Mouse (Mus musculus) CH12.LX (cell line): Measurements from ENCODE around the gene Tmem255a. TPM values are rescaled to one million over a fixed set of nuclear protein-coding genes. Genes with fewer than 3 reads are reported as not detected.
"Not testable (repeated sequence)": the region's sequence is repeated elsewhere in the genome, so short reads cannot be mapped to it uniquely, and the experiment has no call there.

ENCODE experiments used
- DNase-seq: peaks from one replicate; pipeline ENCODE4 v3.0.0-alpha.2; 2013; ENCODE audit errors: extremely low read depth
- H3K27ac ChIP-seq: 2 replicates; pipeline ENCODE4 v1.5.1; 2012; ENCODE audit warnings: low read depth, mild to moderate bottlenecking, control low read depth, moderate library complexity; ENCODE audit not compliant: insufficient read depth
- H3K27me3 ChIP-seq: replicated peaks from 2 replicates; pipeline ENCODE3; 2012; ENCODE audit warnings: inconsistent platforms
- H3K36me3 ChIP-seq, 2 experiments: replicated peaks in 1 of 2; 2 replicates each; pipeline versions ENCODE3 to v1.6.1; 2012; ENCODE audit warnings: inconsistent platforms in 1 of 2, low read length in 1 of 2, mild to moderate bottlenecking in 1 of 2, mixed read lengths in 1 of 2, moderate library complexity in 1 of 2; ENCODE audit not compliant: control insufficient read depth in 1 of 2, insufficient read depth in 1 of 2
- H3K4me1 ChIP-seq, 2 experiments: 2 replicates each; pipeline ENCODE4 v1.6.1; 2012; ENCODE audit warnings: inconsistent platforms in 1 of 2, moderate library complexity in 1 of 2; ENCODE audit not compliant: insufficient read depth in 2 of 2, control insufficient read depth in 1 of 2
- H3K4me2 ChIP-seq: 2 replicates; pipeline ENCODE4 v1.6.1; 2012; ENCODE audit warnings: low read depth, mild to moderate bottlenecking, control low read depth; ENCODE audit not compliant: poor library complexity, insufficient read depth, severe bottlenecking
- H3K4me3 ChIP-seq, 3 experiments: fragments of 150-350 bp in 1 of 3; sonication (generic) in 1 of 3; replicated peaks in 1 of 3; 2 replicates each; pipeline versions ENCODE3 to v1.5.1; 2011 to 2012; ENCODE audit warnings: low read depth in 2 of 3, low read length in 2 of 3, mild to moderate bottlenecking in 2 of 3, moderate library complexity in 2 of 3, control low read depth in 1 of 3, improper control_type of control experiment in 1 of 3, inconsistent platforms in 1 of 3, mixed read lengths in 1 of 3; ENCODE audit not compliant: poor library complexity in 1 of 3
- H3K79me2 ChIP-seq: replicated peaks from 2 replicates; pipeline ENCODE4 v1.6.1; 2012; ENCODE audit warnings: mild to moderate bottlenecking, moderate library complexity; ENCODE audit not compliant: control insufficient read depth, poor library complexity, insufficient read depth, severe bottlenecking; ENCODE audit errors: extremely low read depth
- H3K9ac ChIP-seq: 2 replicates; pipeline ENCODE4 v1.6.1; 2012; ENCODE audit warnings: low read depth, mild to moderate bottlenecking, control low read depth, moderate library complexity; ENCODE audit not compliant: insufficient read depth
- H3K9me3 ChIP-seq: replicated peaks from 2 replicates; pipeline ENCODE3; 2012; ENCODE audit warnings: low read length, inconsistent platforms, mixed read lengths
- BHLHE40 ChIP-seq: IDR thresholded peaks from 2 replicates; pipeline ENCODE4 v1.6.1; 2011; ENCODE audit warnings: mild to moderate bottlenecking, low read depth, low read length, improper control_type of control experiment
- CHD1 ChIP-seq: IDR thresholded peaks from 2 replicates; pipeline ENCODE4 v1.6.1; 2012; ENCODE audit warnings: low read depth, low read length, improper control_type of control experiment, inconsistent platforms
- CTCF ChIP-seq, 2 experiments: IDR thresholded peaks in 1 of 2; conservative IDR thresholded peaks in 1 of 2; 2 replicates each; pipeline ENCODE4 v1.5.1; 2011 to 2012; ENCODE audit warnings: low read depth in 2 of 2, low read length in 2 of 2, improper control_type of control experiment in 1 of 2, inconsistent platforms in 1 of 2, mild to moderate bottlenecking in 1 of 2, moderate library complexity in 1 of 2
- MAX ChIP-seq: IDR thresholded peaks from 2 replicates; pipeline ENCODE4 v1.6.1; 2011; ENCODE audit warnings: low read length, improper control_type of control experiment
- NRF1 ChIP-seq: IDR thresholded peaks from 2 replicates; pipeline ENCODE4 v1.6.1; 2014; ENCODE audit warnings: low read depth, mild to moderate bottlenecking, inconsistent platforms, low read length, improper control_type of control experiment, moderate library complexity
- POLR2A ChIP-seq: IDR thresholded peaks from 2 replicates; pipeline ENCODE4 v1.6.1; 2011; ENCODE audit warnings: low read depth, mild to moderate bottlenecking, improper control_type of control experiment, low read length
- RAD21 ChIP-seq: IDR thresholded peaks from 2 replicates; pipeline ENCODE4 v1.6.1; 2011; ENCODE audit warnings: low read depth, mild to moderate bottlenecking, low read length, improper control_type of control experiment, moderate library complexity
- SMC3 ChIP-seq: IDR thresholded peaks from 2 replicates; pipeline ENCODE4 v1.6.1; 2011; ENCODE audit warnings: low read depth, low read length, improper control_type of control experiment
- TCF12 ChIP-seq: IDR thresholded peaks from 2 replicates; pipeline ENCODE4 v1.6.1; 2014; ENCODE audit warnings: low read depth, mild to moderate bottlenecking, inconsistent platforms, low read length, improper control_type of control experiment
- USF1 ChIP-seq: IDR thresholded peaks from 2 replicates; pipeline ENCODE4 v1.6.1; 2014; ENCODE audit warnings: low read depth, mild to moderate bottlenecking, inconsistent platforms, low read length, improper control_type of control experiment
- dilution Hi-C: fragments of 300-500 bp; cut with MboI; formaldehyde crosslinking; loops from 2 replicates; pipeline ENCODE4 v1.14.3; 2020; ENCODE audit warnings: low sequenced_read_pairs; ENCODE audit not compliant: extremely low pct_unique_long_range_greater_than_20kb, extremely low pct_ligation_motif_present
- in situ Hi-C: fragments of 300-500 bp; cut with MboI; formaldehyde crosslinking; loops from 3 replicates; pipeline ENCODE4 v1.14.3; 2019; ENCODE audit warnings: low sequenced_read_pairs, low pct_ligation_motif_present, low pct_unique_long_range_greater_than_20kb, mixed read lengths
- polyA plus RNA-seq: library from polyadenylated mRNA; unstranded; fragments of >175 nt; gene quantifications from 2 replicates; pipeline ENCODE4 v1.2.1, GENCODE M21; 2012; ENCODE audit warnings: low read depth; ENCODE audit not compliant: insufficient read length
- total RNA-seq, 2 experiments: library from RNA; depleted of rRNA; stranded (reverse); fragments of 300-350 nt in 1 of 2; fragments of >200 nt in 1 of 2; gene quantifications; 2 replicates each; pipeline ENCODE4 v1.2.3; 2012 to 2014

The Tmem255a gene
- total and polyA plus RNA-seq, 3 experiments, result 0.30 to 1.4 (median 0.68) TPM

DNA sequence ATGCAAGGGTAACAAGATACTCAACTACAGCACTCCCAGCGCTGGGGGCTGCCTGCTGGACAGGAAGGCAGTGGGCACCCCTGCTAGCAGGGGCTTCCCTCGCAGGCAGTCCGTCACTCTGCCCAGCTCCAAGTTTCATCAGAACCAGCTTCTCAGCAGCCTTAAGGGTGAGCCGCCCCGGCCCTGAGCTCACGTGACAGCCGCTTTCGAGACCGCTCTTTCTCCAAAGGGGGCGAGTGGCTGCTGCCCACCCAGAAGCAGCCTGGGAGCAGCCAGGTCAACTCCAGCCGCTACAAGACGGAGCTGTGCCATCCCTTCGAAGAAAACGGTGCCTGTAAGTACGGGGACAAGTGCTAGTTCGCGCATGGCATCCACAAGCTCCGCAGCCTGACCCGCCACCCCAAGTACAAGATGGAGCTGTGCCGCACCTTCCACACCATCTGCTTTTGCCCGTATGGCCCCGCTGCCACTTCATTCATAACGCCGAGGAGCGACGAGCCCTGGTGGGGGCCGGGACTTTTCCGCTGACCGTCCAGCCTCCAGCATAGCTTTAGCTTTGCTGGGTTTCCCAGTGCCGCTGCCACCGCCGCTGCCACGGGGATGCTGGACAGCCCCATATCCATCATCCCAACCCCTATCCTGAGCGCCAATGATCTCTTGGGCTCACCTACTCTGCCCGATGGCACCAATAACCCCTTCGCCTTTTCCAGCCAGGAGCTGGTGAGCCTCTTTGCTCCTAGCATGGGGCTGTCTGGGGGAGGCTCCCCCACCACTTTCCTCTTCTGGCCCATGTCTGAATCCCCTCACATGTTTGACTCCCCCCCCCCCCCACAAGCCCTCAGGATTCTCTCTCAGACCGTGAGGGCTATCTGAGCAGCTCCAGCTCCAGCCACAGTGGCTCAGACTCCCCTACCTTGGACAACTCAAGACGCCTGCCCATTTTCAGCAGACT is 71.3 kb downstream of the Tmem255a start:
- peak overlapping the region; percentile 46 to 77 (median 51) for H3K4me3 ChIP-seq
- H3K4me1 ChIP-seq, result peaks cover 0 to 20% of the 10 kb centered on the region in 2 experiments; a peak in 2 of 4 replicates
- peak; percentile 16; the same call in 1 of the 2 replicates for TF ChIP-seq POLR2A
- no peak for TF ChIP-seq TCF12
- TF ChIP-seq NRF1, result peak; percentile 35; the same call in 1 of the 2 replicates
- 0 out of 2 replicates have a peak, but pooled peaks have one; percentile 40 for TF ChIP-seq MAX
- TF ChIP-seq BHLHE40, result peak; percentile 81
- TF ChIP-seq USF1, result peak; percentile 41
- TF ChIP-seq CHD1, result no peak
- H3K36me3 ChIP-seq, result no peaks in the 10 kb centered on the region
- H3K27me3 ChIP-seq, result no peaks in the 10 kb centered on the region
- no peaks in the 10 kb centered on the region for H3K79me2 ChIP-seq
- H3K9me3 ChIP-seq, result no peaks in the 10 kb centered on the region
- no peak for DNase-seq
- in situ Hi-C loops, result loop anchor here (10.0 kb wide), 1 partner anchor 54 kb away; no protein-coding TSS in a partner anchor
- peak overlapping the region; percentile 65 for H3K27ac ChIP-seq
- dilution Hi-C loops, result no loop called here
- peak overlapping the region; percentile 16; the same call in 1 of the 2 replicates for H3K4me2 ChIP-seq
- H3K9ac ChIP-seq, result peak overlapping the region; percentile 36

GRCm38 (mm10) chrX:38179891-38180310 is 72.3 kb downstream of the Tmem255a start:
- H3K79me2 ChIP-seq, H3K9ac ChIP-seq, H3K27ac ChIP-seq, DNase-seq, H3K4me3 ChIP-seq, H3K4me2 ChIP-seq, H3K9me3 ChIP-seq, H3K27me3 ChIP-seq, dilution Hi-C loops, H3K36me3 ChIP-seq: not testable (repeated sequence)
- TF ChIP-seq CTCF (conservative IDR thresholded peaks at IDR 0.05 in 1 of 2, IDR thresholded peaks at IDR 0.05 in 1 of 2; ENCODE audit: low read depth in 2 of 2, low read length in 2 of 2) (peak; percentile 5 to 58; a peak in 2 of 4 replicates), SMC3 (peak; percentile 34), RAD21 (peak; percentile 49)
- H3K4me1 ChIP-seq, result peaks cover 0 to 14% of the 10 kb centered on the region in 2 experiments; a peak in 2 of 4 replicates
- in situ Hi-C loops, result loop anchor here (10.0 kb wide), 2 partner anchors 55 to 95 kb away; partner anchors contain the start of gene Rhox11

- dilution Hi-C loops, result no loop called here
Observed at GRCm38 (mm10) chrX:38166592-38166991, 85.6 kb downstream of the Tmem255a start.

More at GRCm38 (mm10) chrX:38166592-38166991, 85.6 kb downstream of the Tmem255a start:
- Histone ChIP-seq H3K36me3 (no peaks in the 10 kb centered on the region), H3K27me3 (no peaks in the 10 kb centered on the region), H3K4me3 (no peak overlapping the region), H3K9me3 (no peaks in the 10 kb centered on the region), H3K4me1 (peaks cover 10 to 17% of the 10 kb centered on the region in 2 experiments), H3K9ac (no peak overlapping the region), H3K4me2 (no peak overlapping the region), H3K79me2 (no peaks in the 10 kb centered on the region), H3K27ac (no peak overlapping the region)
- TF ChIP-seq MAX (no peak), SMC3 (peak; percentile 54), RAD21 (peak; percentile 57), USF1 (no peak), CTCF (conservative IDR thresholded peaks at IDR 0.05 in 1 of 2, IDR thresholded peaks at IDR 0.05 in 1 of 2; ENCODE audit: low read depth in 2 of 2, low read length in 2 of 2) (peak in 1 of 2 experiments; percentile 59; a peak in 2 of 4 replicates)
- no peak for DNase-seq
- in situ Hi-C loops, result no loop called here
